Mouse (Mus musculus) C2C12 (cell line): ENCODE measurements around the gene Gm11444.

ENCODE experiments used
- CTCF ChIP-seq: IDR thresholded peaks from one replicate; pipeline ENCODE4 v1.5.1; 2011; ENCODE audit not compliant: control insufficient read depth, insufficient read depth, insufficient read length
- MAX ChIP-seq: IDR thresholded peaks from one replicate; pipeline ENCODE4 v1.6.1; 2011; ENCODE audit warnings: mild to moderate bottlenecking, control low read depth

DNA sequence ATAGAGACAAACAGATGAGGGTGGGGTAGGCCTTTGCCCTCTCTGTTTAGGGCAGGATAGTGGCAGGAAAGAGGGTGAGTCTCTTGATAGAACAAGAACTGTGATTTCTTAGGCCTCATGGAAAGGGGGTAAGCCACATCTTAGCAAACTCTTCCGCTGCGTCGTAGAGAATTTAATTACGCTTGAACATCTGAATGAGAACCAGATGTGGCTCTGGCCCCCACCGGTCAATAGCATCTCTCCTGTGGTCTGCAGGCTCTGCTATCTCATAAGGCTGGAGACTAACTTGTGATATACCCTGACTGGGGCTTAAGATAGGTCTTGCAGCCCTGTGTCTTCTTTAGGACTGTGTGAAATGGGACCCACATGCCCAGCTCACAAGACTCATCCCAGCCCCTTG is 33.7 kb downstream of the Gm11444 start:
- TF ChIP-seq CTCF, result no peak
- TF ChIP-seq MAX, result no peak
